Mouse (Mus musculus) left cerebral cortex, postnatal 14 days (tissue): Measurements from ENCODE around the gene Tmem167b. TPM values are rescaled to one million over a fixed set of nuclear protein-coding genes. Genes with fewer than 3 reads are reported as not detected.
"Not testable (repeated sequence)": the region's sequence is repeated elsewhere in the genome, so short reads cannot be mapped to it uniquely, and the experiment has no call there.

ENCODE experiments used
- DNase-seq, 2 experiments: peaks; one replicate each; pipeline ENCODE4 v3.0.0; 2021 to 2022; ENCODE audit warnings: low spot score in 2 of 2, mixed read lengths in 1 of 2
- intact Hi-C: fragments of 180-260 bp; cut with DNase I; formaldehyde crosslinking; loops from one replicate; pipeline ENCODE4 v1.15.1; 2025
- long read RNA-seq, 2 experiments: library from polyadenylated mRNA; stranded (forward); transcript quantifications; one replicate each; pipeline ENCODE4 v2.0.0; 2021
- total RNA-seq, 2 experiments: library from RNA; stranded (reverse); gene quantifications; 2 replicates each; pipeline ENCODE4 v1.2.3; 2021

Gene Tmem167b
- total RNA-seq = 10 to 100 TPM; 36.3 to 39.0 TPM
- long read RNA-seq, experiment 1, transcript Tmem167b-201 (3 exons, 2,864 nt) = major isoform, 66 of 74 reads
- long read RNA-seq, experiment 1, partial matches to known transcripts = 6 of 74 reads
- long read RNA-seq, experiment 1, other reads (novel, unspliced or antisense) = 0 of 74 reads
- long read RNA-seq, experiment 2, transcript Tmem167b-201 (3 exons, 2,864 nt) = major isoform, 55 of 62 reads
- long read RNA-seq, experiment 2, partial matches to known transcripts = 1 of 62 reads
- long read RNA-seq, experiment 2, other reads (novel, unspliced or antisense) = 2 of 62 reads

GRCm38 (mm10) chr3:108562133-108562730, at the start of gene Tmem167b:
Gene Tmem167b (minus strand): TSS chr3:108562466.
- peak; percentile 98 for DNase-seq
- intact Hi-C loops = loop anchor here (5.0 kb wide), 1 partner anchor 160 kb away; no protein-coding TSS in a partner anchor

GRCm38 (mm10) chr3:108608906-108609305, 46.6 kb upstream of the Tmem167b start:
- intact Hi-C loops = no loop called here
- DNase-seq = no peak

GRCm38 (mm10) chr3:108591530-108592522, 29.6 kb upstream of the Tmem167b start:
- no peak for DNase-seq
- intact Hi-C loops = no loop called here

DNA sequence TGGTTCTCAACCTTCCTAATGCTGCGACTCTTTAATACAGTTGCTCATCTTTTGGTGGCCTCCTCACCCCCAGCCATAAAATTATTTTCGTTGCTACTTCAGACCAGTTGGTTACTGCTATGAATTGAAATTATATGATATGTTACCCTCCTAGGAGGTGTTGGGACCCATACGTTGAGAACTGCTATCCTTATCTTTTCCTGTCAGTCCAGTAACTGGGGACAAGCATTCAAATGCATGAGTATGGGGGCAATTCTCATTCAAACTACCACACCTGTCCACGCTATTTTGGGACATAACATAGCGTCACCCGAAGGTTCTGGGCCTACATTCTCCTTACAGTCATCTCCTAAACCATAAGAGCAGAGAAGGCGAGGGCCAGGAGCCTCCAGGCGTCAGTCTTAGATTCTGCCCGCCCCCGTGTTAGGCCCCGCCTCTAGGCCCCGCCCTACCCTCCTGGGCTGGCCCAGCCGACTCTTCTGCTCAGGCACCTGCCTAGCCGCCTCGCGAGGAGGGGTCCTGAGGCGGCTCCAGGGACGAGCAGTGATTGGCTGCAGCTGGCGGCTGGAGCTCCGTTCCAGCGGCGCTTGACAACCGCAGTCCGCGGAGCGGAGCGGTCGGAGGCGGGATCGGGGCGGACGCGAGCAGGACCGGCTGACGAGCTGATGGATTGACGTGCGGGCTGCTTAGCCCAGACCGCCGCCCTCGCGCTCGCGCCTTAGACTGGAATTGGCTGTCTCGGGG, 28.7 kb upstream of the Tmem167b start, which contains the start of gene Wdr47:
Gene Wdr47, plus strand, starts transcription at position 494 of the 744 bp plus-strand sequence.
- intact Hi-C loops = no loop called here
- peak; percentile 96 to 97 for DNase-seq

GRCm38 (mm10) chr3:108588446-108588845, 26.2 kb upstream of the Tmem167b start:
- intact Hi-C loops = no loop called here
- no peak for DNase-seq

GRCm38 (mm10) chr3:108584580-108584979, 22.3 kb upstream of the Tmem167b start:
- intact Hi-C loops = no loop called here
- no peak for DNase-seq

DNA sequence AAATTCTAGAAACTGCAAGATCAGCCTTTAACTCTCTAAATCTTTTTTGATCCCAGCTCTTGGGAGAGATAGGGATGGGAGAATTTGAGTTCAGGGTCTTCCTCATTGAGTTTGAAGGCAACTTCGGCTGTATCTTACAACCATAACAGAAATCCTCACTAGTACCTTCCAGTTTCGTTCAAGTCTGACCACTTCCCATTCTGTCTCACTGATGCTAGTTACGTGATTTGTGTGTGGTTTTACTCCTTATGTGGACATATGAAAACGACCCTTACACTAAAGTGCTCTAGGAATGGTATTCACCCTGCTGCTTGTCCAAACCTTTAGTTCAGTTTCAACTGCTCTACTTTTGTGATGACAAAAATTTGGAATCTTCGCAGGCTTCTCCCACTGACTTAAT, 11.8 kb upstream of the Tmem167b start:
- DNase-seq = no peak
- intact Hi-C loops = no loop called here

- intact Hi-C loops = no loop called here
- DNase-seq = no peak
These were observed 10.2 kb upstream of the Tmem167b start for GRCm38 (mm10) chr3:108572309-108573010.

GRCm38 (mm10) chr3:108571443-108572294, 9.4 kb upstream of the Tmem167b start, which contains the start of gene Taf13:
Gene Taf13 (plus strand): TSS chr3:108571698.
- intact Hi-C loops = no loop called here
- DNase-seq = peak; percentile 97 to 98

- DNase-seq = no peak
- intact Hi-C loops = no loop called here
These were observed 8.5 kb upstream of the Tmem167b start for GRCm38 (mm10) chr3:108570813-108571212.

DNA sequence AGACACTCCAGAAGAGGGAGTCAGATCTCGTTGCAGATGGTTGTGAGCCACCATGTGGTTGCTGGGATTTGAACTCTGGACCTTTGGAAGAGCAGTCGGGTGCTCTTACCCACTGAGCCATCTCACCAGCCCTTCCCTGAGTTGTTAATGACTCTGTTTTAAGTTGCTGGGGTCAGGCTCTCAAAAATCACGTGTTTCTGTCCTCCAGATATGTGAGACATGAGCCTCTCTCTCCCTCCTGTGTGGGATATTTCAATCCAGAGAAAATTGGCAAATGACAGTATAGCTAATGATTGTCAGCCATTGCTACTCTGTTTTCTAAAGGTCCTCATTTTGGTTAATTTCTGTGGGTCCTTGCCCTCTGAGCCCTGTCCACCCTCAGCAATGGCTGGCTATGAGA, 7.4 kb upstream of the Tmem167b start:
- DNase-seq, intact Hi-C loops: not testable (repeated sequence)

- DNase-seq = peak; percentile 26 to 66
These were observed 6.0 kb upstream of the Tmem167b start for GRCm38 (mm10) chr3:108567990-108568877.

GRCm38 (mm10) chr3:108563309-108563708, 1.0 kb upstream of the Tmem167b start:
- intact Hi-C loops = loop anchor here (5.0 kb wide), 1 partner anchor 161 kb away; no protein-coding TSS in a partner anchor
- peak; percentile 85 to 86 for DNase-seq

More at GRCm38 (mm10) chr3:108567990-108568877, 6.0 kb upstream of the Tmem167b start:
- intact Hi-C loops = no loop called here

DNA sequence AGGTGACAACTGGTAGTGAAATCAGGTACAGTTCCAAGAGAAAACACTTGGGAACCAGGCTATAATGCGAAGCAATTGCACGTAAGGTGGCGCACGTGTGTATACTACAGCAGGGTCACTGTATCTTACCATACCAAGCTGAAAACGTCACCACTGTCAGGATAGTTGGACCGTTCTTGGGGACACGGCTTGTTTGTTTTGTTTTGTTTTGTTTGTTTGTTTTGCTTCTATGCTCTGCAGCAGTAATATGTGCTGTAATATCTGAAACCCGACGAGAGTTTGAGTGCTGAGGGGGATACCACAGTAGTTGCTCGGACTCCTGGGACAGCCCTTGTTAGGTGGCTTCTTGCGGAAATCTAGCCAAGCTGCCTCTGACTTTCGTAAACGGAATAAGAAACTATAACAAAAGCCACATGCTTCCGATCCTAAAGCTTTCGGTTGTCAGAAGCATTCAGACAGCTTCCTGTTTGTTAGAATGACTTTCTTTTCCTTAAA, 558 bp upstream of the Tmem167b start:
- peak in 1 of 2 experiments; percentile 43 for DNase-seq
- intact Hi-C loops = loop anchor here (5.0 kb wide), 1 partner anchor 161 kb away; no protein-coding TSS in a partner anchor

- intact Hi-C loops = no loop called here
These were observed 4.4 kb downstream of the Tmem167b start for GRCm38 (mm10) chr3:108557888-108558287.

More at GRCm38 (mm10) chr3:108557888-108558287, 4.4 kb downstream of the Tmem167b start:
- DNase-seq = no peak
